Mouse (Mus musculus): ENCODE data around the gene Dusp9.

- TF ChIP-seq POLR2A (IDR thresholded peaks at IDR 0.05; ENCODE audit: extremely low read depth, insufficient read depth, low read length) (no peak), CTCF (IDR thresholded peaks at IDR 0.05; ENCODE audit: extremely low read depth, insufficient read depth, low read length) (no peak)
These were observed 34.9 kb downstream of the Dusp9 start for GRCm38 (mm10) chrX:73673968-73674661.

Data from cortical plate, adult 2 months (tissue).